Mouse (Mus musculus) right cerebral cortex, postnatal 4 days (tissue): ENCODE results near the gene Rab8b.
"Not testable (repeated sequence)": the region's sequence is repeated elsewhere in the genome, so short reads cannot be mapped to it uniquely, and the experiment has no call there.

Source experiments
- DNase-seq: peaks from one replicate; pipeline ENCODE4 v3.0.0-alpha.2; 2022

The Rab8b gene

DNA sequence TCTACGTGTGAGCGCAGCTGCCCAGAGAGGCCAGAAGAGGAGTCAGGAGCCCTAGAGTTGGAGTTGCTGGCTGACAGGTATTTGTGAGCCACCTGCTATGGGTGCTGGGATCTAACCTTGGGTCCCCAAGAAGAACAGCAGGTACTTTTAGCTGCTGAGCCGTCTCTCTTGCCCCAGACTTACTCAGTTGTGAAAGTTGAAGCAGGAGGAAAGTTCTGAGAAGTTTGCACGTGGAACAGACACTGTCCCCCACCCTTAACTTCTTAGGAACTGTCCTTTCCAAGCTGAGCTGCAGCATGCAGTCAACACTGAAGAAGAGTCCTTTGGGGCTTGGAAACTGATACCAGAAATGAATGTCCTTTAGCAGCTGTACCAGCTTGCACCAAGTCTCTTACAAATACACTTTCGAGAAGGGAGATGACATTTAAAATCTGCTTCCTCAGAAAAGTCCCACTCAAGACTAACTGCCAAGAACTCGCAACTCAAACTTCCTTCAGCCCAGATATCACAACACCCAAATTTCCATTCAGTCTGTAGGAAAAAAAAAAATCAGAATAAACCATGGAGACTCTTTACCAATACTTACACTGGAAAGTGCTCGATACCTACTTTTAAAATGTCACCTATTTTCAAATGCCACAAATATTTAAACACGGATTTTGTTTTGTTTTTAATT, 2.1 kb downstream of the Rab8b start:
- no peak for DNase-seq

DNA sequence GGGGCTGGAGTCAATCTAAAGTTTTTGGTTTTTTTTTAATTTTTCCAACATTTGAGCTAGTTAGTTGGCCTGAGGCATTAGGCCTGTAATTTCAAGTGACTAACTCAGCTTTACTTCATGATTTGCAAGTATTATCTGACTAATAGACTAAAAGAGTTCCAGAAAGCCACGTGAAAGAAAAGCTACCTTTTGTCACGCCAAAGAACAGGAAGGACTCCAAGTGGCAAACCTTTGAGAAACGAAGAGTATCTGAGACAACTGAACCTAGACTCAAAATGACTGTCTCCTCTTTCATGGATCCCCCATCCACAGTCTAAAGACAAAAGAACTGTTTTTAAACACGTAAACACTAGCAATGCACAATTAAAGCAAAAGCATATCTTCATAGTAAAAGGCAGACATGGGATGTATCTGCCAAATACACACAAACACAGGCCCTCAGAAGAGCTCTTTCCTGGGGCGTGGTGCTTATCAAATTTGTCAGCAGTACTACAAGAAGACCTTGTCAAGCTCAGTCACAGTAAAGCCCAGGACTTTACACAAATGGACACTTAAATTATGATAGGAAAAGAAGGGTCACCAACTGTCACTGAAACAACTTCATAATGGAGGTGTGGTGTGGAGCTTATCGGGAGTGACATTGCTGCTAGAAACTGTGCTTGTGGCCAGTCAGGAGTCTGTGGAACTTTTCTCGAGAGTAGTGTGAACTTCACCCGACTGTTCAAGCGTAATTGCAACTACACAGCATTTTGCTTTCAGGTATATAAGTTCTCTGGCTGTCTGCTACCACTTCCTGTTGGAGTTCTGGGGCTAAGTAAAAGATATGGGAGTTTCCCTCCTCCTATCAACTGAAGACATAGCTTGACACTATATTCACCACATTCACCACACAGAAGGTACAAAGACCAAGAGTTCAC, 3.4 kb downstream of the Rab8b start:
- DNase-seq, result no peak

DNA sequence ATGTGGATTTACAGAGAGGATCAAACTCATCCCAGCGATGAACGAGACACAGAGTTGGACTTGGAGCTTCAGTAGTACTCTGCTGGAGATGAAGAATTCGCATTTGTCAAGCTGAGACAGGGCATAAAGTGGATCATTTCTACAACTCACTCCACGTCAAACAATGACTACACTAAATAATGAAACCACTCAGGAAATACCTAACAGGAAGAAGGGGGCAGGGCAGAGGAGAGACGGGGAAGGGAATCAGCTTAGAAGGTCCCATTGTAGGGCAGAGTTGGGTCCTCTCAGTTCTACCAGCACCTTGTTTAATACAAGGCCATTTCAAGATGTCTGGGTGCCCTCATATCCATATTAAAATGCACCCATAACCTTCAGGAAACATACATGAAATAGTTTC, 4.1 kb downstream of the Rab8b start:
- no peak for DNase-seq

DNA sequence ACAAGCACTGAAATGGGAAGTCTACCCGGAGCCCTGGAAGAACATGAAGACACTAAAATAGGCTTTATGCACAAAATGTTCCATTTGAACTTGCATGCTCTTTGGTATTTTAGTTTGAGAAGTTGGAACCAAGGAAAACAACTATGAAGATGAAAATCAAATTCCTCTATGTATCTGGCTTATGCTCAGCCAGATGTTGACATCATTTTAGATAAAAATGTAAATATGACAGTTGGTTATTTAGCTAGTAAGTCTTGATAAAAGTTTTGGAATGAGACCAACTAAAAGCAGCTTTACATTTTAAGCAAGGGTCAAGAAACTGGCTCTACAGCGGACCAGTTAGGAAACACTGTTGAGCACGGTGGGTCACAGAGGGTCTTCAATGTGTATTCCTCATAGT, 4.9 kb downstream of the Rab8b start:
- DNase-seq, result no peak

DNA sequence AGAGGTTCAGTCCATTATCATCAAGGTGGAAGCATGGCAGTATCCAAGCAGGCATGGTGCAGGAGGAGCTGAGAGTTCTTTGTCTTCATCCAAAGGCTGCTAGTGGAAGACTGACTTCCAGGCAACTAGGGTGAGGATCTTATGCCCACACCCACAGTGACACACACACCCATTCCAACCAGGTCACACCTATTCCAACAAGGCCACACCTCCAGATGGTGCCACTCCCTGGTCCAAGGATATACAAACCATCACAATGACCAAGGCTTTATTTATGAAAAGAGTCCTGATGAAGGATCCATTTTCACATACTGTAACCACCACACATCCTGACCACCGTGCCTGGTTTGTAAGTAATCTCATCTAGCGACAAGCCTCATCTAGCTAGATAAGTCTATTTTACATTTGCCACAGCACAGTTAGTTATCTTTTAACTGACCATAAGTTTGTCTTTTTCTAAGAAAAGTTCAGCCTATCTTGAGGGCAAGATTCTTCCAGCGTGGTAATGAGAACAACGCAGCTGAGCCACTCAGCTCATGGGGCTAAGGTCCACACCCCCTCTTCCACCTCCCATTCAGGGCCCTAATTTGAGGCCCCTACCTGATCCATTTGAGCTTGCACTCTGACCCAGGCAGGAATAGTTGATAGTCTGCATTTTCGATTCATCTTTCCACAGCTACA, 6.1 kb downstream of the Rab8b start:
- DNase-seq, result not testable (repeated sequence)

DNA sequence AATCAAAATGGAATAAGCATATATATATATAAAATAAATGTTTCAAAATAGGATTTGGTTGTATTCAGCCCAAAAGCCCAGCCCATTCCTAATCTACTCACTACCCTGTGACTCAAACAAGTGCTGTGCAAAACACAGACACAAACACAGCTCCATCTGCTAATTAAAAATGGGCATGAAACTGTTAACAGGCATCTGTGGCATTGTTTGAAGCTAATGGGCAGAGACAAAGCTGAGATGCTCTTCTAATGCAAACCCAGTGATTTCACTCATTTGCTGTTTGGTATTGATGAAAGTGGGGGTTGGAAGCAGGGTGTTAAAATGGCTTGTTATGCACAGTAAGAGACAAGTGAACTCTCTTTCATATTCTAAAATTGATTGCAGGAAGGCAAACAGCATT, 7.2 kb downstream of the Rab8b start:
- DNase-seq, result no peak

DNA sequence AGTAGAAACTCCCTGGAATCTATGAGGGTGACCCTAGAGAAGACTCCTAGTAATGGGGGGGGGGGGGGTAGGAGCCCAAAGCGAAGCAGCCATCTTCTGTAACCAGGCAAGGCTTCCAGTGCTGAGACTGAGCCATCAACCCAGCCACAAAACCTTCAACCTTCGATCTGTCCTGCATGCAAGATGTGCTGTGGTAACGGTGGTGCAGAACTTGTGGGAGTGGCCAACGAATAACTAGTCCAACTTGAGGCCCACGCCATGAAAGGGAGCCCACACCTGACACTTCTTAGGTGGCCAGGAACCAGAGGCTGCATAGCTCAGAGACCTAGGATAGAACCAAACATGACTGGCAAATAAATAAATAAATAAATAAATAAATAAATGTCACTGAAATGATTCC, 8.8 kb downstream of the Rab8b start:
- DNase-seq, result no peak

DNA sequence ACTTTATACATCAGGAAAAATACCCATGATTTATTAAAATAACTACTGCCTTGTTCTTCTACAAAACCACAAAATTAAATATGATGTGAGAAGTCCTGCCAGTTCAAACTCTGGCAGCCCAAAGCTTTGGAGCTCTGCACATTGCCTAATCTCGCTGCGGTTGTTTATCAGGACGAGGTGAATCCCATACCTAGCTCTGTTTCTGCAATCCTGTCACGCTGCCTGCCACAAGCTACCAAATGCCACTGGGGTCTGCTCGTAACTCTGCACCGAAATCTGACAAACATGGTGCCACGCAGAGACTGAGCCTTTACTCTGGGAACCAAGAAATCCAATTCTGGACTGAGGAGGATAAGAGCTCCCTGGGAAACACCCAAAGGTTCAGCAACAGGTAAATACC, 9.6 kb downstream of the Rab8b start:
- no peak for DNase-seq

DNA sequence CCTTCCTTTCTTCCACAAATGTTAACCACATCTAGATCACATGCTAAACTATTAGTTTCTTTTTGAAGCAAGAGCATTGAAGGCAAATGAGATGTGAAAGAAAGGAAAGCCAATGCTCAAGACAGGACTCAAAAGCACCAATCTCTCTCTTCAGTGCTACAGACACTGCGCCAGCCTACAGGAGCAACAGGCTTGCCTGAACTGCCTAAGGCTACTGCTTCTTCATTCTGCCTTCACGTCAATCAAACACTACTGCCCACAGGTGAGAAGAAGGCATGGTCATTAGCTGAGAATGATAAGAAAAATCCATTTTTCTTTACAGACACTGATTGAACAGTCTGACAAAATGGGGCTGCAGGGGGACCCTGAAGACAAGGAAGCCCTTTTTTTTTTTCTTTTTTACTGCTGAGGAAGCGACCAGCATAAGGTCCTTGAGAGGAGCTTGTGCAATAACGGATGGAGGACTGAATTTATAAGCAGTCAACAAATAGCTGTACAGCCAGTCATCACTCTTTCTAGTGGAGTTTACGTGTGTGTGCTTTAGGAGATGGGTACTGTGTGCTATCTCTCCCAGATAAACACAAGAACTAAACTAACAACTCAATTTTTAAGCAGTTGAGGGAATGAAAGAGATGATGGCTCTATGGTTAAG, 11.6 kb downstream of the Rab8b start:
- no peak for DNase-seq

DNA sequence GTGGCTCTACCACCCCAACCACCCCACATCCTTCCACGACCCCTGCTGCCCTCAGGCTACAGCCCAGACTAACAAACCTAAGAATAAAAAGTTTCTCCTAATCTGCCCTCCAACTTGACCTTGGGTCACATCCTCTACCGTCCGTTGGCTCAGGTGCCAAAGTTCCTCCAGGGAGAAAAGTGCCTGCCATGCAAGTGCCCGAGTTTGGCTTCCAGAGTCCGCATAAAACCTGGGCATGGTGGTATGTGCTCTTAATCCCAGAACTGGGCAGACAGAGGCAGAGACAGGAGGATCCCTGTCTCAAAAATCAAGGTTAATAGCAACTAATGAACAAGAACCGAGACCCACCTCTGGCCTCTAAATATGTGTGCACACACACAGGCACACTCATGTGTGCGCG, 12.4 kb downstream of the Rab8b start:
- DNase-seq, result no peak

DNA sequence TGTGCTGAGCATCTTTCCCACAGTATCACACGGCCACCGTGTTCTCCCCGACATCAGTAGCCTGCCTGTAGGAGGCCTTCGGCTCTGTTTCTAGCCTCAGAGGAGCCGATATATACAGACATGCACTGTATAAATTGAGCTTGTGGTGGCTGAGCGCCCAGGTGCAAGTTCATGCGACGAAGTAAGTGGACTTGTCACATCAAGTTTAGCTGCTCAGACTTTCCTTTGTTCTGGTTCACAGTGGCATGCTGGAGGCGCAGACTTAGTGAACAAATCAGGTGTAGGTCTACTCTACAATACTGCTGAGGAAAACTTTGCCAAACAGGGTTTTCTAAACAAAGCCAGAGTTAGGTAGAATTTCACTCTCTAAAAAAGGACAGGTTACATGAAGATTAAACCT, 13.5 kb downstream of the Rab8b start:
- no peak for DNase-seq

DNA sequence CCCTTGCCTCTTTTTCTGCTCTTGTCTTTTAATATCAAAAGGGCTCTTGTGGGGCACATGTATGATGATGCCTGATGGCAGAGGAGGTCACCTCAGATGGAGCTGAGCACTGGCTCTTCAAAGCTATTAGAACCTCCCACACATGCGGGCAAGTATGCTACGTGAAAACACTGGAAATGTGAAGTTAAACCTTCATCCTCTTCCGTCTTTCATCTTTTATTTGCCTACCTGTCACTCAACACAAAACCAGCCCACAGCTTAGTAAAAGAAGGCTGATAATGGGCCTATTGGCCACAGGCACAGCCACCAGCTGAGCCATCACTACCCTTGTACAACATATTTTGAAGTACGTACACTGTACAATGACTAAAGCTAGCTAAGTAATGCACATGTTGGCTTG, 20.0 kb downstream of the Rab8b start:
- DNase-seq, result no peak

DNA sequence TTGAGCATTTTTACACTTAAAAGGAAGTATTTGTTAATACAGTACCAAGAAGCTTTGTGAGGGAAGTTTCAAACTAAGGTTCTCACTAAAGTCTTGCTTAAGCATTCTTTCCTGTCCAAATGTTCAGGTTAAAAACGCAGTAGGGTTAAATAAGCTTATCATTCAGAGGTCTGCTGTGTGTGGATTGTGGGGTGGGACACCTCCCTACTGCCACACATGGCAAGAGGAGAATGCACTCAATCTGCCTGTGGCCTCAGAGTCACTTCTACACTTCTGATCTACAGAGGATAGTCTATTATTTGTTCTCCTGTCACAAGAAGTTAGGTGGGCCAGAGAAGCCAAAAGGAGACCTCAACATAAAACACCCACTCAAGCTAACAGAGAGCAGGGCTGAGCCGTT, 20.4 kb downstream of the Rab8b start:
- no peak for DNase-seq

DNA sequence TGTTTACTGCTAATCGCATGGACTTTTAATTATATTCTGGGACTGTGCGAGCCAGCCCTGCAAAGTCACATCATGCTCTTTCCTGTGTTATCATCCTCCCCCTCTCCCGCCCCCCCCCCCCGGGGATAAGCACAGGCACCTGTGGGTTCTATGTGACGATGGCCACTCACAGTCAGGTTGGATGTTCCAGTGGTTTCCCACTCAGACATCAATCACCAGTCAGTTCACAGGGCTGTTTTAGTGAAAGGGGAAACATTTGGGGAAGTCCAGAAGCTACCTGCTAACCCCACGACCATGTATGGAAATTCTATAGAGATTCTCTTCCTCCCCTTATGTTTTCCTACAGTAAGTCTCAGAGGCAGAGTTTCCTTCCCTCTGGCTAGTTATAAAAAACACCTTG, 21.6 kb downstream of the Rab8b start:
- DNase-seq, result no peak

DNA sequence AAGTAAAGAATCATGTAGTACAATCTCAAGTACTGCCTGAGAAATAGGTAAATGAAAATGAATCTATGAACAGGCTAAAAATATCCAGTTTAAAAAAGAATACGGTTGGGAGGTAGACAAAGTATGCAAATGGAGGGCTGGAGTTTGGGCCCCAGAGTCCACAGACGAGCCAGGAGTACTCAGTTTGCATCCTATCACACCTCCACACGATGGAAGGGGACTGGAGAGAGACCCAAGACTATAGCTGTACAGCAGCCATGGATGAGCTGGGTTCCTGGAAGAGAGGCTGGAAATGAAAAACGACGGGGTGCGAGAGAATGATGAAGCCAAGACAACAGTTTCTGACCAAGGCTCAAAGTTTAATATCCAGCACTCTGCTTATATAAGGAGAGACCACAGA, 22.5 kb downstream of the Rab8b start:
- no peak for DNase-seq

DNA sequence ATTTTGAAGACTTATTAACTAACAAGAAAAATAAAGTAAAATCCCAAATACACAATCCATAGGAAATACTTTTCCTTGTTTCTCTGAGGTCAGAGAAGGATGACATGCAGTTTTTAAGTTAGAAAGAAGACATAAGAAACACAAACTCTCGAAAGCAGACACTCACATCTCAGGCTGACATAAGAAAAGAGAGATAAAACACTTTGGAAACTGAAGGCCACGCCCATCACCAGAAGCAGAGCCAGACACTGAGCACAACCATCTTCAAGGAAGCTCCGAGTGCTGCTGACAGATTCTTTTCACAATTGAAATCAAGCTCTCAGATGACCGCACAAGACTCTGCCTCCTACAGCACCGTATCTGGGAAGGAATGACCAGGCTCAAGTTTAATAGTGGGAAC, 23.5 kb downstream of the Rab8b start:
- DNase-seq, result no peak

DNA sequence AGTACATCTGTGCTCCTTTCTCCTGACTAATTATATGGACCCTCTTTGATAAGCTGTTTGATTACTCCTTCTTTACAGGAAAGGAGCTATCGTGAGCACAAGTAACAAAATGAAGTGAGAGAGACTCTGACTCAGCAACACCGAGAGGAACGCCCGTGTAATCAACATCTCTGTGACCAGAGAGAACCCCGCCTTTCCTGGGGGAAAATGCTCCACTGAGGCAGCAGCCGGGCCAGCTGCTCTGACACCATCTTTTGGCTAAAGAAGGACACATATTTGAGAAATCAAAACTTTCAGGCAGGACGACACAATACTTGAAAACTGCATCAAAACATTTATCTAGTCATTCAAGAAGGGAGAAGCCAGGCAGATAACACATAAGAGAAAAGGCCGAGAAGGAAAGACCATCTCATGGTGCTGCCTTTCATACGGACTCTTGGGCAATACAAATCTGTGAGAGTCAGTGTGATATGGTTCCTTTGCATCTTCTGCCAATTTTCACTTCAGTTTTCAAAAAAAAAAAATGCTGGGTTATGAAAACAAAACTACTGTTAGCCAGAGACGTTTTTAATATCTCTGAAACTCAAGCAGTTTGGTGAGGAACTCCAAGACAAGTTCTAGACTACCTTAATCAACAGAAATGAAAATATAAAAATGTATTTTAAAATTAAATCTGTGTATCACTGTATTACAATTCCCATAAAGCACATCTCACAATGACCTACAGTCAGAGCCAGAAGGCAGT, 24.3 kb downstream of the Rab8b start:
- DNase-seq, result no peak

DNA sequence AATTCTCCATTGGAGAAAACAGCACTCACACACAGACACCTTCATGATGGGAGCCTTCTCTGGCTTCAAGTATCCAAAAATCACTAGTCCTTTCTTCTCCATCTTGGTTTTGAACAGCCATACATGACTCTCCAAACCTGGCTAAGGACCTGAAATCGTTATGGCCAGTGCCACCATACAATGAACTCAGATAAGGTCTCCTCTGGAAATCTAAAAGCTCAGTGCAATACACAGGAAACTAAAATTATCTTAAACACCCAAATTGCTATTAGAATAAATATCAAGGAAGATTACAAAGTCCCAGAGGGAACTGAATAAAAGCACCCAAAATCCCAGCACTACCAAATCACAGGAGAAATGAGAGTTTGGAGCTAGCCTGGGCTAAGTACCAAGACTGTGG, 25.1 kb downstream of the Rab8b start:
- no peak for DNase-seq

DNA sequence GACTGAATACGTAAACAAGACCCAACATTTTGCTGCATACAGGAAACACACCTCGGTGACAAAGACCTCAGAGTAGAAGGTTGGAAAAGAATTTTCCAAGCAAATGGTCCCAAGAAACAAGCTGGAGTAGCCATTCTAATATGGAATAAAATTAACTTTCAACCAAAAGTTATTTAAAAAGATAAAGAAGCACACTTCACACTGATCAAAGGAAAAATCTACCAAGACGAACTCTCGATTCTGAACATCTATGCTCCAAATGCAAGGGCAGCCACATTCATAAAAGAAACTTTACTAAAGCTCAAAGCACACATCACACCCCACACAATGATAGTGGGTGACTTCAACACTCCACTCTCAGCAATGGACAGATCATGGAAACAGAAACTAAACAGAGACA, 27.0 kb downstream of the Rab8b start:
- DNase-seq, result not testable (repeated sequence)

DNA sequence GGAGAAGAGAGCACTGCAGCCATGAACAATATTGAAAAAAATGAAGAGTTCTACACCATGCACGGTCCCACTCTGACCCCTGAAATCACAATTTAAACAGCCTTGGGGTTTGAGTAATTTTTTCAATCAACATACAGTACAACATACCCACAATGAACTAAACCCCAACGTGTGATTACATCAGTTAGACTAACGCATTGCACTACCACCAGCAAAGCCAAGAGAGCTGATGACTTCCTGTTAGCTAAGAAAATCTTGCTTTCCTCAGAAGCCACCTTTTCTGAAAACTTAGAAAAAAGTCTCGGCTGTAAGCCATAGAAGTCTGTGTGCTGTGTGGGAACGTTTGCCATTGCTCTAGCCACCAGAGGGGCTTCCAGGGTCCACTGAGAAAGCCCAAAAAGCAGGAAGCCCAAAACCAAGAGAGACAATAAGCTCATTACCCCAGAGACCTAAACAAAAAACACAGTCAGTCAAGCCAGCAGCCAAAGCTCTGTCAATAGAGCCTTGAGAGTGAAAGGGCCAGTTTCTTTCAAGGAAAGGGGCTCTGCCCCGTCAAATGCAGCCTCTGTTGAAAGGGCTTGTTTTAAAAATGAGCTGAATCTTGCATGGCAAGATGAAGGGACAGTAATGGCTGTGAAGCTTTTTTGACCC, 31.4 kb downstream of the Rab8b start:
- DNase-seq, result no peak

DNA sequence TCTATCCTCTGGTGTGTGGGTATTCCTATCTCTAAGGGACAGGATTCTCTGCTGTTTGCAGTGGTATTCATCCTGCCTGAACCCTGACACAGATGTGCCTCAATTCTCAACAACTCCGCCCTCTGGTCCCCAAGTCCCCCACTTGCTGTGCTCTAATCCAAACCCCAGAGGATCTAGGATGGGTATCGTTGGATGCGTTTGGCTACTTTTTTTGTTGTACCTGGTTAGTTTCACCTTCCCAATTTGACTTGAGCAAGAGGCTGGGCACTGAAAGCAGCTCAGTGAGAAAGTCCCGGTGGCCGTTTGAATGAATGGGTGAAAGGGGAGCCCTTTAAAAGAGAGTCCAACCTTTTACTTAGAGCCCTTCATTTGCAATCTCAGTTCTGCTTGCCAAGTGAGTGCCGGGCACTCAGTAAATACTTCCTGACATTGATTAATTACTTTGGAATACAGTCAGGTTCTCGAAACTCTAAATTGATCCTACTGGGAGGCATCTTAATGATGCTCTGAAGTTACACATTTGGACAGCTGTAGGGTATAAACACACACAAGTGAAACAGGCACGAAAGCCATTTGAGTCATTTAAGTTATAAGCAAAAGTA, 32.1 kb downstream of the Rab8b start:
- no peak for DNase-seq

DNA sequence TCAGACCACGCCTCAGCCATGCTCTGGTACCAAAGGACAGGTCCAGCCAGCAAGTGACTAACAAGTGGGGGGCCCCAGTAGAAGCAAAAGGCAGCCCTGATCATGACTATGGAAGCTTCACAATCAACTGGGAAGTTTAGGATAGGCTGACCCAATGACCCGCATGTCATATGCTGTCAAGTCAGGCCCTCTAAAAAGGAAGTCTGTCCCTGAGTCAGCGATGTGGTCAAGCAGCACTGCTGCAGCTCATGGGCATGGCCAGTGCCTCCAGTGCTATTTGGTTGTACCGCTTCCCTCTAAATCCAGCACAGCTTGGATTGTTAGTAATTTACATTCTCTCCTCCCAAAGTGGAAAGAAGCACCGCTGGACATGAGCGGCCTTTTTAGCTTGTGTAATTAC, 32.7 kb downstream of the Rab8b start:
- no peak for DNase-seq
